Mouse (Mus musculus): ENCODE measurements around the gene Ugt1a9. TPM values are rescaled to one million over a fixed set of nuclear protein-coding genes. Genes with fewer than 3 reads are reported as not detected.

Ugt1a9 gene
- polyA plus RNA-seq, 1 experiment from 2014 or later = not detected

DNA sequence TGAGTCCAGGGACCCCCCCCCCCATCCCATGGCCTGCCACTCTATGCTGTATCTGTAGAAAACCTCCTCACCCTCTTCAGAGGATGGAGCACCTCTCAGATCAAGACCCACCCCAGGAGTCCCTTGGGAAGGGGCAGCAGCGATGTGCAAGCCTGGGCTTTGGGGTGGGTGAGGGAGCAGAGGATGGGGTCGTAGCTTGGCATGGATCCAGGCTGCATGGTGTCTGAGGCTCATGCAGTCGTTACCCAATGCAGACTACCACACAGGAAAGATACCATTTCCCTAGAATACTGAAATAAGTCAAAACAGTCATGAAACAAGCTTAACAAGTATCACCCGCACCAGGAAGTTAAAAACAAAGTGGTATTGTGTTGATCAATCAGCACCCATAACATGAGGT lies 178.1 kb downstream of the Ugt1a9 start:
- Histone ChIP-seq H3K27me3 (replicated peaks; ENCODE audit: control insufficient read depth, insufficient read depth, low read length) (no peaks in the 10 kb centered on the region), H3K4me3 (ENCODE audit: low read depth, low read length) (no peak overlapping the region), H3K27ac (ENCODE audit: low read depth, low read length) (no peak overlapping the region), H3K9ac (ENCODE audit: low read depth, low read length) (no peak overlapping the region), H3K9me3 (ENCODE audit: control insufficient read depth, low read length) (peaks cover 93% of the 10 kb centered on the region), H3K4me2 (no peak overlapping the region), H3K36me3 (ENCODE audit: control insufficient read depth, insufficient read depth, low read length) (no peaks in the 10 kb centered on the region), H3K4me1 (replicated peaks; ENCODE audit: control insufficient read depth, insufficient read depth, low read length) (no peaks in the 10 kb centered on the region)
- ATAC-seq (replicated peaks; ENCODE audit: low FRiP score) (no peak), DNase-seq (ENCODE audit: low spot score) (no peak)
- 67% methylated on average over 4 of the region's 4 CpGs for WGBS

DNA sequence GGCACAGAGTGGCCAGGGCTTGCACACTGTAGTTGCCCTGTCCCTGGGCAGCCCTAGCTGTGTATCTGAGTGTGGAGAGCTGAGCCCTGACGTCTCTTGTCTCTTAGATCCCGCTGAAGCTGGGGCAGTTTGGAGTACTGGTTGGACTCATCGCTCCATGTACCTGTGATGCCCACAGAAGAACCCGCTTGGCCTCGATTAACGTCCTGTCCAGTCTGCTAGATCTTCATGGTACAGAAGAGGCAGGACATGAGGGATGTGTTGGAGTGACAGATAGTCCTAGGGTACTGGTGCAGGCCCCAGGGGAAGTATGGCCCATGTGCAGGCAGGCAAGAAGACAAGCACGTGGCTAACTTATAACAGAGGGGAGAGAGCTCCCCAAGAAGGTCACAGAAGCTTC lies 179.0 kb downstream of the Ugt1a9 start:
- H3K4me3 ChIP-seq (ENCODE audit: low read depth, low read length) = no peak overlapping the region
- 77% methylated on average over 7 of the region's 7 CpGs for WGBS
- no peak for ATAC-seq (replicated peaks; ENCODE audit: low FRiP score)

DNA sequence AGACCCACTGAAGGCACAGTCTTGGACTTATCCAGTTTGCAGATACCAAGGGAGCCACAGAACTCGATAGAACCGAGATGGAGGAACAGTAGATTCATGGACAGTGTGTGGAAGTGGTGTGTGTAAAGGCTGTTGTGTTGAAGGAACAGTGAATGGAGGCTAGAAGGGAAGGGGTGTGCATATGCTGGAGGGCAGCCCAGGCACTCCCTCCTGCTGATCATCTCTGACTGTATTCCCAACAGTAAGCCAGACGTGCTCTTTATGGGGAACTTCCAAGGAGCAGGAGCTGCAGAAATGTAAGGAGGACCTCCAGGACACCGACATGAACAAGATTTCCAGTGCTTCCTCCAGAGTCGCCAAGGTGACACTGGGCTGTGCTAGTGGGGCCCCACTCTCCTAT lies 179.4 kb downstream of the Ugt1a9 start:
- no peak overlapping the region for H3K27ac ChIP-seq (ENCODE audit: low read depth, low read length)
- H3K9ac ChIP-seq (ENCODE audit: low read depth, low read length) = no peak overlapping the region
- 77% methylated on average over 5 of the region's 5 CpGs for WGBS
- no peaks in the 10 kb centered on the region for H3K4me1 ChIP-seq (replicated peaks; ENCODE audit: control insufficient read depth, insufficient read depth, low read length)
- no peaks in the 10 kb centered on the region for H3K36me3 ChIP-seq (ENCODE audit: control insufficient read depth, insufficient read depth, low read length)
- no peak for ATAC-seq (replicated peaks; ENCODE audit: low FRiP score)
- peaks cover 86% of the 10 kb centered on the region for H3K9me3 ChIP-seq (ENCODE audit: control insufficient read depth, low read length)
- no peak overlapping the region for H3K4me3 ChIP-seq (ENCODE audit: low read depth, low read length)
- no peaks in the 10 kb centered on the region for H3K27me3 ChIP-seq (replicated peaks; ENCODE audit: control insufficient read depth, insufficient read depth, low read length)
- no peak overlapping the region for H3K4me2 ChIP-seq
- DNase-seq (ENCODE audit: low spot score) = no peak

More for the DNA sequence above, 179.0 kb downstream of the Ugt1a9 start:
- DNase-seq (ENCODE audit: low spot score) = no peak
- Histone ChIP-seq H3K9ac (ENCODE audit: low read depth, low read length) (no peak overlapping the region), H3K4me1 (replicated peaks; ENCODE audit: control insufficient read depth, insufficient read depth, low read length) (no peaks in the 10 kb centered on the region), H3K4me2 (no peak overlapping the region), H3K36me3 (ENCODE audit: control insufficient read depth, insufficient read depth, low read length) (no peaks in the 10 kb centered on the region), H3K27me3 (replicated peaks; ENCODE audit: control insufficient read depth, insufficient read depth, low read length) (no peaks in the 10 kb centered on the region), H3K27ac (ENCODE audit: low read depth, low read length) (no peak overlapping the region), H3K9me3 (ENCODE audit: control insufficient read depth, low read length) (peaks cover 86% of the 10 kb centered on the region)

DNA sequence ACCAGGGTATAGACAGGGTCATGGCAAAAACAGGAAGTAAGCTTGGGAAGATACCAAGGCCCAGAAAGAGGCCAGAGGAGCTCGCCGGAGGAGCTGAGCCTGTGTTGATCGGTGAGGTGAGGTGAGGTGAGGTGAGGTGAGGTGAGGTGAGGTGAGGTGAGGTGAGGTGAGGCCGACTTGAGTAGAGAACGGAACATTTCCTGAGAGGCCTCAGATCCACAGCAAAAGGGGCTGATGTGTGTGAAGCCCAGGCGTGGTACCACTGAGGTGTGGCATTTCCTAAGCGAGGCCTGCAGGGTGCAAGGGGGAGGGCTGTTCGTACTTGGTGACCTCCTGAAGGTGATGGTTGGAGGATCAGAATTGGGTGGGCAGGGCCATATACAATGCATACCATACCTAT lies 182.5 kb downstream of the Ugt1a9 start:
- ATAC-seq (replicated peaks; ENCODE audit: low FRiP score) = no peak
- Histone ChIP-seq H3K27me3 (replicated peaks; ENCODE audit: control insufficient read depth, insufficient read depth, low read length) (no peaks in the 10 kb centered on the region), H3K4me3 (ENCODE audit: low read depth, low read length) (no peak overlapping the region), H3K9ac (ENCODE audit: low read depth, low read length) (no peak overlapping the region), H3K4me2 (no peak overlapping the region), H3K4me1 (replicated peaks; ENCODE audit: control insufficient read depth, insufficient read depth, low read length) (no peaks in the 10 kb centered on the region), H3K9me3 (ENCODE audit: control insufficient read depth, low read length) (peaks cover 80% of the 10 kb centered on the region), H3K27ac (ENCODE audit: low read depth, low read length) (no peak overlapping the region), H3K36me3 (ENCODE audit: control insufficient read depth, insufficient read depth, low read length) (no peaks in the 10 kb centered on the region)
- no peak for DNase-seq (ENCODE audit: low spot score)
- 69% methylated on average over 8 of the region's 8 CpGs for WGBS

DNA sequence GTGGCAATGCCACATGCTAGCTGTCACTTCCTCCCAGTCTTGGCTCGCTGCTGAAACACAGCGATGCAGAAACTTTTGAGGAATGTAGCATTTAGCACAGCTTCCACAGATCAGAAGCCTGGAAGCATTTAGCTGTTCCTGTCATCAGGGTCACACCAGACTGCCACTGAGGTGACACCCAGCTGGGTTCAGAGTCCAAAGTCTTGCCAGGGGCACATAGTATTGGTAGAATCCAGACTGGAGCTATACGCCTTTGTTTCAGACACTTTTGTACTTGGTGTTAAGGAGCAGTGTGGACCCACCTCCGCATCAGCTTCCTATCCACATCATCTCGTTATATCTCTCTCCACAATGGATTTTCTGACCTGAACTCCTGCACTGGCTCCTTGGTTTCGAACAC lies 182.9 kb downstream of the Ugt1a9 start:
- H3K4me2 ChIP-seq = no peak overlapping the region
- WGBS = 69% methylated on average over 6 of the region's 6 CpGs
- ATAC-seq (replicated peaks; ENCODE audit: low FRiP score) (no peak), DNase-seq (ENCODE audit: low spot score) (no peak)
- no peak overlapping the region for H3K27ac ChIP-seq (ENCODE audit: low read depth, low read length)
- H3K9ac ChIP-seq (ENCODE audit: low read depth, low read length) = no peak overlapping the region
- peaks cover 76% of the 10 kb centered on the region for H3K9me3 ChIP-seq (ENCODE audit: control insufficient read depth, low read length)
- no peak overlapping the region for H3K4me3 ChIP-seq (ENCODE audit: low read depth, low read length)
- no peaks in the 10 kb centered on the region for H3K27me3 ChIP-seq (replicated peaks; ENCODE audit: control insufficient read depth, insufficient read depth, low read length)
- H3K4me1 ChIP-seq (replicated peaks; ENCODE audit: control insufficient read depth, insufficient read depth, low read length) = no peaks in the 10 kb centered on the region
- H3K36me3 ChIP-seq (ENCODE audit: control insufficient read depth, insufficient read depth, low read length) = no peaks in the 10 kb centered on the region

DNA sequence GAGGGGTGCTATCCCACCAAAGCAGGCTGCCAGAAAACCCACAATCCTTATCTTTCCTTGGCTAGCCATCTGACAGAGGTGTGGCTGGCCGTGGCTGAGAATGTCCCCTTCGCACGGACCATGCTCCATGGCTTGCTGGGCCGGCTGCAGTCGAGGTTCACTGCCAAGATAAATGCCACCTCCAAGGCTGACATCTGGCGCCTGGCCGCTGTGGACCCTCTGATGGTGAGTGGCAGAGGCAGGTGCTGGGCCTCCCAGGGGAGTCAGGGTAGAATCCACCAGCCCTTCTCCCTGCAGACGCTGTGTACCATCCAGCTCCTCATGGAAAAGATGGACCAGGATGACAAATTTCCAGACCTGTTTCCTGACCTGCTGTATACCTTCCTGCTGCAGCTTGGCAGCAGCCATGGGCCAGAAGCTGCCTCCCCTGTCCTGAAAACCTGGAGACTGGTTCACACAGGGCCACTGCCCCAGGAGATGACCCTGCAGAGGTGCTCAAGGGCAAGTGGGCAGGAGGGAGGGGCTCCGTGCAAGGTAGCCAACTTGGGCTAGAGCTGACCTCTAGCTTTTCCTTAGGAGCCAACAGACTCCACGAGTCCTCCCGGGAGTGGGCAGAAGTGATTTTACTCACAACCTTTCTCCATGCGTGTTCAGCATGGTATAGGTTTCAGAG lies 184.3 kb downstream of the Ugt1a9 start:
- H3K4me2 ChIP-seq = no peak overlapping the region
- H3K4me1 ChIP-seq (replicated peaks; ENCODE audit: control insufficient read depth, insufficient read depth, low read length) = peaks cover 8% of the 10 kb centered on the region
- no peak overlapping the region for H3K27ac ChIP-seq (ENCODE audit: low read depth, low read length)
- ATAC-seq (replicated peaks; ENCODE audit: low FRiP score) (no peak), DNase-seq (ENCODE audit: low spot score) (no peak)
- H3K4me3 ChIP-seq (ENCODE audit: low read depth, low read length) = no peak overlapping the region
- H3K9me3 ChIP-seq (ENCODE audit: control insufficient read depth, low read length) = peaks cover 62% of the 10 kb centered on the region
- H3K9ac ChIP-seq (ENCODE audit: low read depth, low read length) = no peak overlapping the region
- H3K27me3 ChIP-seq (replicated peaks; ENCODE audit: control insufficient read depth, insufficient read depth, low read length) = no peaks in the 10 kb centered on the region
- H3K36me3 ChIP-seq (ENCODE audit: control insufficient read depth, insufficient read depth, low read length) = no peaks in the 10 kb centered on the region
- WGBS = 79% methylated on average over 12 of the region's 12 CpGs

DNA sequence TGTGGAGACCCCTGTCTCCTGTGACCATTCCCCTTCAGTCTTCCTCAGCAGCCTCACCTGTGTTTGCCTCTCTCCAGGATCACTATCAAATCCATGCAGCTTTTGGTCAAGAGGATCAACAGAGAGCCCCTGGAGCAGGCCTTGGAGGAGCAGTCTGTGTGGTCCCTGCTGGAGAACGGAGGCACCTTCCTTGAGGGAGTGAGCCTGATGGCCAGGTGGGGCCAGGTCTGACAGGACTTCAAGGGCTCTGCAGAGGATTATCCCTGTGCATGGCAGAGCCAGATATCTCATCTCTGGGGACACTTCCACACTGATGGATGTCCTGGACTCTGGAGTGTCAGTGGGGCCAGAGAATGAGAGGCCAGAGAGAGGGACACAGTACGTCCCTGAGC lies 184.9 kb downstream of the Ugt1a9 start:
- H3K27me3 ChIP-seq (replicated peaks; ENCODE audit: control insufficient read depth, insufficient read depth, low read length) = no peaks in the 10 kb centered on the region
- H3K9ac ChIP-seq (ENCODE audit: low read depth, low read length) = no peak overlapping the region
- WGBS = 63% methylated on average over 2 of the region's 2 CpGs
- H3K36me3 ChIP-seq (ENCODE audit: control insufficient read depth, insufficient read depth, low read length) = peaks cover under 1% of the 10 kb centered on the region; the same call in 1 of the 2 replicates
- H3K27ac ChIP-seq (ENCODE audit: low read depth, low read length) = no peak overlapping the region
- peaks cover 57% of the 10 kb centered on the region for H3K9me3 ChIP-seq (ENCODE audit: control insufficient read depth, low read length)
- DNase-seq (ENCODE audit: low spot score) = no peak
- no peak overlapping the region for H3K4me3 ChIP-seq (ENCODE audit: low read depth, low read length)
- no peak for ATAC-seq (replicated peaks; ENCODE audit: low FRiP score)
- H3K4me2 ChIP-seq = no peak overlapping the region
- H3K4me1 ChIP-seq (replicated peaks; ENCODE audit: control insufficient read depth, insufficient read depth, low read length) = peaks cover 14% of the 10 kb centered on the region

DNA sequence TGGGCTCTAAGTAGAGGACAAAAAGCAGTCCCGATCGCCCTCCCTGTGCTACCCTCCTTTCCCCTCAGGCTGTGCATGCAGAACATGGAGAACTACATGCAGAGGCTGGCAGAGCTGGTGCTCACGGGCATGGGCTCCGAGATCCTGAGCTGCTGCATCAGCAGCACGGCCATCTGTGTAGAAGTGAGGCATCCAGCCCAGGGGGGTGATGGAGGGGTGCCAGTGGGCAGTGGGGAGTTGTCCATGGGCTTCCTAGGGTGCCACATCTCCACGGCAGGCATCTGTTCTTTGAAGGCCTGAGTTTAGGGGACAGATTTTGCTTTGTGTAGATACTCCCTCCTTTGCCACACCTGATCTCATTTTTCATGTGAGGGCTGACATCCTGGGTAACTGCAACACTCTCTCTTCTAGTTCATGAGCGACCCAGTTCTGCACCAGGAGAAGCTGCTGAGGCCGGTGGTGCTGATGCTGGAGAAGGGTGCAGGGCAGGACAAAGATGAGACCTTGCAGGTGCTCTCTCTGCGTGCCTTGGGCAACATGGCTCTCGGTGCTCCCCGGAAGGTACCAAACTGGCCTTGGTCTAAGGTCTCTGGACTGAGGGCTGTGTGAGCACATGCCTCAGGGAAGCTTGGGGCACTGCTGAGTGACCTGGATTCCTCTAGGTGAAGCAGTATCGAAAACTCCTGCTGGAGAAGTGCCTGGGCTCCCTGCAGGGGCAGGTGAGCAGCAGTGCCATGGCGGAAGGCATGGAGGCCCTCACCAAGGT lies 185.6 kb downstream of the Ugt1a9 start:
- Histone ChIP-seq H3K9me3 (ENCODE audit: control insufficient read depth, low read length) (peaks cover 56% of the 10 kb centered on the region), H3K4me1 (replicated peaks; ENCODE audit: control insufficient read depth, insufficient read depth, low read length) (peaks cover 21% of the 10 kb centered on the region), H3K27me3 (replicated peaks; ENCODE audit: control insufficient read depth, insufficient read depth, low read length) (no peaks in the 10 kb centered on the region), H3K36me3 (ENCODE audit: control insufficient read depth, insufficient read depth, low read length) (peaks cover 6% of the 10 kb centered on the region), H3K27ac (ENCODE audit: low read depth, low read length) (no peak overlapping the region), H3K4me3 (ENCODE audit: low read depth, low read length) (no peak overlapping the region), H3K4me2 (no peak overlapping the region), H3K9ac (ENCODE audit: low read depth, low read length) (no peak overlapping the region)
- DNase-seq (ENCODE audit: low spot score) = no peak
- no peak for ATAC-seq (replicated peaks; ENCODE audit: low FRiP score)
- WGBS = 75% methylated on average over 13 of the region's 13 CpGs
